Mouse (Mus musculus) spleen, adult 12 weeks (tissue): Measurements from ENCODE around the gene 2310022B05Rik.

Source experiments
- DNase-seq: peaks from one replicate; pipeline ENCODE4 v3.0.0; 2022; ENCODE audit warnings: low spot score

2310022B05Rik gene

DNA sequence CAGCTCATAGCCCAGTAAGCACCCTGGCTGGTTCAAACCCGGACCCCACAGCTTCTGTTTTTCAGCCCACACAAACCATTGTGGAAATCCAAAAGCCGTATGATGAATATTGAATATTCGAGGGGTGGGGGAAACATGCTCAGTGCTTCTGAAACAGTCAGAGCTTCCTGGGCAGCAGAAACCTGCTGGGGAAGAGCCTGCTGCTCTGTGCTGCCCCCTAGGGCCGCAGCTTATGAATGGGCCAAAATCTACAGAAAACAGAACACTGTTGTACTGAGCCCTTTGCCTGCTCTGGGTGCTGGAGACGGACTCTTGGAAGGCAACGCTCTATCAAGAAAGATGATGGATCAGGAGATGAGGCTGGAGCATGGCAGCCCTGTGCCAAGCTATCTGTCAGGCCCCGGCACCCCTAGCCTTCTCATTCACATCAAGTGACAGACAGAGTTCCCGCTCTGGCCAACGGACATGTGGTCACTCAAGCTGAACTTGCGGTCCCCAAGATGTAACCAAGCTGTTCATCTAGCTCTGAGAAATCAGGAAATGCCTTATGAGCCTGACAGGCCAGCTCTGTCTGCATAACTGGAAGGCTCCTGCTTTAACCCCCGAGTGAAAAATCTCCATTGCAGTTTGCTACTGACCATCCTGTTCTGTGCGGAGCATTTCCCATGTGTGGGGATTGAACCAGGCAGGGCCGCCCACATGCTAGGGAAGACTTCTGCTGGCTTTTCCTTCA, 54.8 kb downstream of the 2310022B05Rik start:
- no peak for DNase-seq

DNA sequence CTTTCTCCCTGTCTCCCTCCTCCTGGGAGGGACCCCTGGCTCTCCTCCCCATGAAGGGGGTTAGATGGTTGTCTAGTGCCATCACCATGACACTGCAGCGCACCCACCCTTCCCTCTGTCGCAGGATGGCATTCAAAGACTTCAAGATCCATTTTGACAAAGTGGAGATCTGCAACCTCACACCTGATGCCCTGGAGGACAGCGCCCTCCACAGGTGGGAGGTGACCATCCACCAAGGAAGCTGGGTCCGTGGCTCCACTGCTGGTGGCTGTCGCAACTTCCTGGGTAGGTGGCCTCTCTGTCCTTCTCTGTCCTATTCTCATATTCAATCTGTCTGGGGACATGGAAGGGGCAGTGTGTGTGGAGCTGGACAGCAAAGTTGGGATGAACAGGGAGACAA, 59.1 kb downstream of the 2310022B05Rik start:
- DNase-seq: no peak

DNA sequence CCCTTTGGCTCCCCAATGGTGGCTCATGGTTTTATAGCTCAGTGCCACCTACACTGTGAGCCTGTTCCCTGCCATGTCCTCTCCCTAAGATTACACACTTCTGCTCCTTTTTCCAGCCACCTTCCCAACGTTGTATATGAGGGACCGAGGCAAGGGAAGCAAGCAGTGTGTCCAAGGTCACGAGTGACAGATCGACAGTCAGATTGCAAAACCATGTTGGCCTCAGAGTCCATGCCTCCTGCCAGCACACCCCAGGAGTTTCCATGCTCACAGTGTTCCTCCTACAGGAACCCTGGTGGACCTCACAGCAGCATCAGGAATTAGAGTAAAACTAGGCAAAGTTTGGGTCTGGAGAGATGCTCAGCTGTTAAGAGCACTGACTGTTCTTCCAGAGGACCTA, 73.8 kb downstream of the 2310022B05Rik start:
- DNase-seq: no peak

DNA sequence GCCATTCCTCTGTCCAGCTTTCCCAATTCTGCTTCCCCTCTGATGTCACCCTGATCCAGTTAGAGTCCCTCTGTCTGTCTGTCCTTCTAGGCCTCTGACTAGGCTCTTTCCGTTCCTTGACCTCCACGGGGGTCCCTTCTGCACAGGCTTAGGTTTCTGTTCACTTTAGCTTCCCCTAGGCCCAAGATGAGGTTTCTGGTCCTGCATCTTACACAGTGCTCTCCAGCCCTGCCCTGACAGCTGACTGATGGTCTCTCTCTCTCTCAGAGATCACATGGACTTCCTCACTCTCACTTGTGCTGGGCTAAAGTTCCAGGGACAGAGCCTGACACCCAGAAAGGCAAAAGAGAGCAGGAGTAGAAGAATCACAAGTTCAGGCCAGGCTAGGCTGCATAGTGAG, 76.6 kb downstream of the 2310022B05Rik start:
- no peak for DNase-seq
